Mouse (Mus musculus): ENCODE data around the gene Cd164.

Gene Cd164

GRCm38 (mm10) chr10:41504996-41505395, 14.2 kb upstream of the Cd164 start:
- no peak for DNase-seq

GRCm38 (mm10) chr10:41505446-41505845, 13.8 kb upstream of the Cd164 start:
- peak; percentile 90 for DNase-seq

- no peak for DNase-seq
These were observed 10.1 kb upstream of the Cd164 start for GRCm38 (mm10) chr10:41509160-41509559.

- no peak for DNase-seq
These were observed 4.9 kb upstream of the Cd164 start for GRCm38 (mm10) chr10:41514301-41514700.

GRCm38 (mm10) chr10:41514921-41515320, 4.3 kb upstream of the Cd164 start:
- DNase-seq: no peak

- peak; percentile 85 for DNase-seq
These were observed 670 bp upstream of the Cd164 start for GRCm38 (mm10) chr10:41518508-41518980.

GRCm38 (mm10) chr10:41519640-41520409, 611 bp downstream of the Cd164 start:
- DNase-seq: peak; percentile 60

GRCm38 (mm10) chr10:41520410-41520673, 1.1 kb downstream of the Cd164 start:
- DNase-seq: no peak

GRCm38 (mm10) chr10:41523386-41523785, 4.2 kb downstream of the Cd164 start:
- no peak for DNase-seq

- DNase-seq: no peak
These were observed 6.5 kb downstream of the Cd164 start for GRCm38 (mm10) chr10:41525696-41526095.

GRCm38 (mm10) chr10:41529972-41530371, 10.8 kb downstream of the Cd164 start:
- DNase-seq: no peak

- DNase-seq: no peak
These were observed 16.8 kb downstream of the Cd164 start for GRCm38 (mm10) chr10:41535991-41536390.

GRCm38 (mm10) chr10:41536714-41537113, 17.5 kb downstream of the Cd164 start:
- no peak for DNase-seq

- no peak for DNase-seq
These were observed 18.2 kb downstream of the Cd164 start for GRCm38 (mm10) chr10:41537226-41537982.

GRCm38 (mm10) chr10:41537983-41538330, 18.7 kb downstream of the Cd164 start:
- no peak for DNase-seq

- DNase-seq: no peak
These were observed 19.8 kb downstream of the Cd164 start for GRCm38 (mm10) chr10:41538986-41539385.

GRCm38 (mm10) chr10:41542057-41542456, 22.8 kb downstream of the Cd164 start:
- DNase-seq: no peak

- no peak for DNase-seq
These were observed 24.2 kb downstream of the Cd164 start for GRCm38 (mm10) chr10:41543439-41543838.

- no peak for DNase-seq
These were observed 24.6 kb downstream of the Cd164 start for GRCm38 (mm10) chr10:41543844-41544243.

- no peak for DNase-seq
These were observed 25.4 kb downstream of the Cd164 start for GRCm38 (mm10) chr10:41544481-41545190.

GRCm38 (mm10) chr10:41545224-41545755, 26.1 kb downstream of the Cd164 start:
- DNase-seq: no peak

GRCm38 (mm10) chr10:41546396-41547165, 27.4 kb downstream of the Cd164 start:
- DNase-seq: no peak

- no peak for DNase-seq
These were observed 31.5 kb downstream of the Cd164 start for GRCm38 (mm10) chr10:41550711-41551110.
